Mouse (Mus musculus) kidney, embryonic 15.5 days (tissue): ENCODE measurements around the gene Atp6ap1. TPM values are rescaled to one million over a fixed set of nuclear protein-coding genes. Genes with fewer than 3 reads are reported as not detected.
A peak's percentile ranks its signal among the peaks of the same experiment; 100 is the strongest.

ENCODE experiments used
- ATAC-seq: fragments of 200-750 bp; cut with Nextera tagmentation; replicated peaks from 2 replicates; pipeline ENCODE4 v1.8.0; 2017; ENCODE audit warnings: moderate TSS enrichment; ENCODE audit not compliant: low FRiP score
- H3K27ac ChIP-seq: fragments of 300-500 bp; sonication (generic); 2 replicates; pipeline ENCODE4 v1.5.1; 2015; ENCODE audit warnings: mild to moderate bottlenecking, inconsistent platforms
- H3K27me3 ChIP-seq: fragments of 300-500 bp; sonication (generic); 2 replicates; pipeline ENCODE4 v1.6.1; 2015; ENCODE audit warnings: inconsistent platforms
- H3K36me3 ChIP-seq: fragments of 300-500 bp; sonication (generic); 2 replicates; pipeline ENCODE4 v1.6.1; 2015; ENCODE audit warnings: inconsistent platforms
- H3K4me1 ChIP-seq: fragments of 300-500 bp; sonication (generic); 2 replicates; pipeline ENCODE4 v1.6.1; 2015; ENCODE audit warnings: inconsistent platforms
- H3K4me2 ChIP-seq: fragments of 300-500 bp; sonication (generic); 2 replicates; pipeline ENCODE4 v1.6.1; 2015; ENCODE audit warnings: moderate library complexity, mild to moderate bottlenecking, inconsistent platforms
- H3K4me3 ChIP-seq: fragments of 300-500 bp; sonication (generic); replicated peaks from 2 replicates; pipeline ENCODE4 v1.5.1; 2015; ENCODE audit warnings: mild to moderate bottlenecking, inconsistent platforms
- H3K9ac ChIP-seq: fragments of 300-500 bp; sonication (generic); 2 replicates; pipeline ENCODE4 v1.6.1; 2015; ENCODE audit warnings: mild to moderate bottlenecking, inconsistent platforms
- H3K9me3 ChIP-seq: fragments of 300-500 bp; sonication (generic); replicated peaks from 2 replicates; pipeline ENCODE4 v1.6.1; 2016; ENCODE audit warnings: inconsistent platforms
- WGBS: fragments of 180-500 bp; shearing (Covaris S2); methylation state at CpG from one replicate; pipeline ENCODE4 v1.1.7; 2015; ENCODE audit warnings: mixed read lengths; 5-methylcytosine and 5-hydroxymethylcytosine counted together
- polyA plus RNA-seq: library from polyadenylated mRNA; unstranded; fragments of >200 nt; fragmentation: Nextera tagmentation; extraction: Ambion mirVana; gene quantifications from 2 replicates; pipeline ENCODE4 v1.2.1, GENCODE M21; 2015

Gene Atp6ap1
- 137 TPM in 2 replicates for polyA plus RNA-seq

- ATAC-seq = peak; percentile 99
- 21% methylated on average over 37 of the region's 37 CpGs for WGBS
These were observed at the start of gene Atp6ap1 for GRCm38 (mm10) chrX:74296538-74297448. Gene Atp6ap1 (plus strand): TSS chrX:74297097.

GRCm38 (mm10) chrX:74248651-74249050 is 48.2 kb upstream of the Atp6ap1 start:
- Histone ChIP-seq H3K4me1 (0 out of 2 replicates have a peak, but pooled peaks cover 11% of the 10 kb centered on the region), H3K27me3 (no peaks in the 10 kb centered on the region), H3K27ac (peak overlapping the region; percentile 71), H3K4me2 (peak overlapping the region; percentile 70), H3K9ac (no peak overlapping the region), H3K4me3 (peak overlapping the region; percentile 47), H3K36me3 (no peaks in the 10 kb centered on the region; the same call in 1 of the 2 replicates), H3K9me3 (no peaks in the 10 kb centered on the region)
- WGBS = 15% methylated on average over 3 of the region's 3 CpGs
- 0 out of 2 replicates have a peak, but pooled peaks have one; percentile 1 for ATAC-seq

More at GRCm38 (mm10) chrX:74296538-74297448, at the start of gene Atp6ap1:
- Histone ChIP-seq H3K4me1 (0 out of 2 replicates have a peak, but pooled peaks cover 2% of the 10 kb centered on the region), H3K4me3 (peak within 1 kb of the TSS; percentile 67), H3K27ac (peak within 1 kb of the TSS; percentile 66), H3K27me3 (no peaks in the 10 kb centered on the region), H3K9me3 (no peaks in the 10 kb centered on the region), H3K9ac (peak within 1 kb of the TSS; percentile 73), H3K36me3 (peaks cover 21% of the 10 kb centered on the region), H3K4me2 (peak within 1 kb of the TSS; percentile 59)

DNA sequence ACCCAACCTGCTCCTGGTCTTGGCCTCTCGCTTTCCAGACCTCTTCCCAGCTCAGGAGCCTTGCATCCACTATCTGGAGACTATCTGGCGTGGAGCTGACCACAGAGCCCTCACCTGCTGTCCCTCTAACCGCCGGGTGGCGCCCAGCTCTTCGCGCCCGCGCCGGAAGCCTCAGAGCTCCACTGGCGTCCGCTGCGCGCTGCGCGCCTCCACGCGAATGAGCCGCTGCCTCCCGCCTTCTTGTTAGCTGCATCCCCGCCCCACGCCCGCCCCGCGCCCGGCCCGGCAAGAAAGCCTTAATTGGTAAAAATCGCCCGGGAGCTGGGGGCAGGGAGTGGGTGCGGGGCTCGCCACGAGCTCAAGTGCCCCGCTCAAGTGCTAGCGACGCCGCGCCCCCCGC is 47.3 kb upstream of the Atp6ap1 start, which contains the start of gene Flna:
TSS of gene Flna (minus strand) at position 206 of the 400 bp plus-strand sequence.
- ATAC-seq = no peak
- Histone ChIP-seq H3K27me3 (no peaks in the 10 kb centered on the region), H3K9ac (peak within 1 kb of the TSS; percentile 48), H3K4me2 (peak within 1 kb of the TSS; percentile 70), H3K4me3 (peak within 1 kb of the TSS; percentile 47), H3K27ac (peak within 1 kb of the TSS; percentile 71), H3K9me3 (no peaks in the 10 kb centered on the region), H3K36me3 (no peaks in the 10 kb centered on the region), H3K4me1 (0 out of 2 replicates have a peak, but pooled peaks cover 7% of the 10 kb centered on the region)
- 15% methylated on average over 38 of the region's 38 CpGs for WGBS

DNA sequence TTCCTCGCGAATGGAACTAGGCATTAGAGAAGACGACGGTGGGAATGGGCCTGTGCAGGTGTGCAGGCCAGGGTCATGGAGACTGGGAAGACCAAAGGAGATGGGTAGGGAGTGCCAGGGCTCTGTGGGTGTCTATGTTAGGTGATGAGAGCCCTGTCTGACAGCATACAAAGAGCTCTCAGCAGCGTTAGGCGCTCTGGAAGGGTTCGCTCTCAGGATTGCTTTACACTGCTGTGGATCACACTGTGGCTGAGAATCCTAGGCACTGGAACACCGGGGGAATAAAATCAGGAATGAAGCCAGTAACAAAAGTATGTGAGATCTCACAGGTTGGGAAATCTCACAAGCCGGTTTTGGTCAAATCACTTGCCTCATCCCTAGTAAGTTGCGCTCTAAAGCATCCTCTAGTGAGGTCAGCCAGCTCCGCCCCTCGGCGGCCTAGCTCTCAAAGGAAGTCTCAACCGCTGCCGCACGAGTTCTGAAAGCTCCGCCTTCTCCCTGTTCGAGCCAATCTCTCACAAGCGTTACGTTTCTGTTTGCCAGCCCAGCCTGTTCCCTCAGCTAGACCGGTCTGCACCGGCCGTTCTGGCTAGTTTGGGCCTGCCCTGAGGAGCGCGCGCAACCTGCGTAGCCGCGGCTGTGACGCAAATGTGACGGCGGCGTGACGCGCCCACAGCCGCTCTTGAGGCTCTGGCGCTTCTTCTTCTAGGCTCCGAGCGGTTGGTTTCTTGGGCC is 42.6 kb upstream of the Atp6ap1 start, which contains the start of gene Emd:
TSS of gene Emd (plus strand) at position 535 of the 735 bp plus-strand sequence.
- H3K4me1 ChIP-seq = peaks cover 6% of the 10 kb centered on the region
- H3K36me3 ChIP-seq = peaks cover 27% of the 10 kb centered on the region
- no peaks in the 10 kb centered on the region for H3K27me3 ChIP-seq
- H3K9ac ChIP-seq = peak within 1 kb of the TSS; percentile 74
- ATAC-seq = peak; percentile 98
- H3K4me2 ChIP-seq = peak within 1 kb of the TSS; percentile 63
- no peaks in the 10 kb centered on the region for H3K9me3 ChIP-seq
- H3K27ac ChIP-seq = peak within 1 kb of the TSS; percentile 94
- H3K4me3 ChIP-seq = peak within 1 kb of the TSS; percentile 60
- WGBS = 28% methylated on average over 39 of the region's 39 CpGs

DNA sequence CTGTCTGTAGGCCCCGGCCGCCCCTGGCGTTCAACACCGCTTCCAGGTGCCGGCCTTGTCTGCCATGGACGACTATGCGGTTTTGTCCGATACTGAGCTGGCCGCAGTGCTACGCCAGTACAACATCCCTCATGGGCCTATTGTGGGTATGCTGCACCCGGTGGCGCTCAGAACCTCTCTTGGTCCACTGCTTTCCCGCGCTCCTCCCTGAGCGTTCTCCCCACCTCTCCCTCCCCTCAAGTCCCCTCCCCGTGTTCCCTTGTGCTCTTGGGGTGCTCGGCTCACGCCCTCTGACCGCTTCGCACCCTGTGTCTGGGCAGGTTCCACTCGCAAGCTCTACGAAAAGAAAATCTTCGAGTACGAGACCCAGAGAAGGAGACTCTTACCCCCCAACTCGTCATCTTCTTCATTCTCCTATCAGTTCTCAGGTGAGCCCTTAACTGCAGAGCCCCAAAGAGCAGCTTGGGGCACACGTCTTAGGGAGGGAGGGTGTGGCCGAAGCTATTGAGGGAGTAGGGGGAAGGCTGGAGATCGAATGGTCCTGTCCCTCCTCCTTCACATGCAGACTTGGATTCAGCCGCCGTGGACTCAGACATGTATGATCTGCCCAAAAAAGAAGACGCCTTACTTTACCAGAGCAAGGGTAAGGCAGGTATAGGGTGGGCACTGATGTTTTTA is 41.9 kb upstream of the Atp6ap1 start:
- Histone ChIP-seq H3K27ac (peak overlapping the region; percentile 94), H3K27me3 (no peaks in the 10 kb centered on the region), H3K9me3 (no peaks in the 10 kb centered on the region), H3K4me3 (peak overlapping the region; percentile 60), H3K9ac (peak overlapping the region; percentile 74), H3K36me3 (peaks cover 30% of the 10 kb centered on the region), H3K4me1 (peaks cover 5% of the 10 kb centered on the region), H3K4me2 (peak overlapping the region; percentile 63)
- 21% methylated on average over 31 of the region's 31 CpGs for WGBS
- peak; percentile 77 for ATAC-seq

DNA sequence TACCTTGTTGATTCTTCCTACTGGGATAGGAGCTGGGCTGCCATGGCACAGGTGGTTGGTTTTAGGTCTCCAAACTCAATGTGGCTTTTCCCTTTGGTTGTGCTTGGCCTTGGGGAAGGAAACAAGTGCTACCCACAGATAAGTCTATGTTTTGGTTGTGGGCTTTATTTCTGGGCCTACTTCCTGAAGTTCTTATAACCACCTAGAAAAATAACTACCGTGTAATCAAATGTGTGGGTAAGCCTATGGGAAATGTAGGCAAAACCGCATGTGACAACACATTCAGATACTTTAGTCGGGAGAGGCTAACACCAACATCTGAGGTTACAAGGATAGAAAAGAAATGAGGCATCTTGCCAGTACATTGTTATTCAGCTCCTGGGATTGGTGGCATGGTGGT is 39.2 kb upstream of the Atp6ap1 start:
- Histone ChIP-seq H3K4me2 (no peak overlapping the region), H3K9ac (no peak overlapping the region), H3K27me3 (no peaks in the 10 kb centered on the region), H3K36me3 (peaks cover 33% of the 10 kb centered on the region), H3K27ac (no peak overlapping the region), H3K9me3 (no peaks in the 10 kb centered on the region), H3K4me3 (no peak overlapping the region), H3K4me1 (peaks cover 5% of the 10 kb centered on the region)
- 94% methylated on average over 3 of the region's 3 CpGs for WGBS
- no peak for ATAC-seq

DNA sequence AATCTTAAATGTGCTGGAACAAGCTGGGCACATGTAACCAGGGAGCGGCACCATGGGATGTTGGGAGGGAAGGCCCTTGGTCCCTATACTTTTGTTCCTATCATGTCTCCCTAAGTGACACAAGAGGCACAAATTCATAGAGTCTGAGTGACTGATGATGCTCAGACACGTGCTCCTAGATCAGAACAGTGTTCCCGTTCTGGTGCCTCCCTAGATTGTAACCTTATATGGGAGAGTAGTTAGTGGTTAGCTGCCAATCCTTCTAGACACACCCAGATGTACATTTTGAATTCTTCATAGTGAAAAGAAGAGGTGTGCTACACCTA is 27.2 kb upstream of the Atp6ap1 start:
- no peaks in the 10 kb centered on the region for H3K27me3 ChIP-seq
- peak overlapping the region; percentile 56 for H3K4me2 ChIP-seq
- no peaks in the 10 kb centered on the region for H3K9me3 ChIP-seq
- H3K27ac ChIP-seq = peak overlapping the region; percentile 96
- WGBS = 27% methylated on average over 3 of the region's 3 CpGs
- 0 out of 2 replicates have a peak, but pooled peaks cover 4% of the 10 kb centered on the region for H3K4me1 ChIP-seq
- H3K4me3 ChIP-seq = peak overlapping the region; percentile 61
- H3K9ac ChIP-seq = peak overlapping the region; percentile 45; the same call in 1 of the 2 replicates
- 0 out of 2 replicates have a peak, but pooled peaks cover 14% of the 10 kb centered on the region for H3K36me3 ChIP-seq
- ATAC-seq = peak; percentile 44

DNA sequence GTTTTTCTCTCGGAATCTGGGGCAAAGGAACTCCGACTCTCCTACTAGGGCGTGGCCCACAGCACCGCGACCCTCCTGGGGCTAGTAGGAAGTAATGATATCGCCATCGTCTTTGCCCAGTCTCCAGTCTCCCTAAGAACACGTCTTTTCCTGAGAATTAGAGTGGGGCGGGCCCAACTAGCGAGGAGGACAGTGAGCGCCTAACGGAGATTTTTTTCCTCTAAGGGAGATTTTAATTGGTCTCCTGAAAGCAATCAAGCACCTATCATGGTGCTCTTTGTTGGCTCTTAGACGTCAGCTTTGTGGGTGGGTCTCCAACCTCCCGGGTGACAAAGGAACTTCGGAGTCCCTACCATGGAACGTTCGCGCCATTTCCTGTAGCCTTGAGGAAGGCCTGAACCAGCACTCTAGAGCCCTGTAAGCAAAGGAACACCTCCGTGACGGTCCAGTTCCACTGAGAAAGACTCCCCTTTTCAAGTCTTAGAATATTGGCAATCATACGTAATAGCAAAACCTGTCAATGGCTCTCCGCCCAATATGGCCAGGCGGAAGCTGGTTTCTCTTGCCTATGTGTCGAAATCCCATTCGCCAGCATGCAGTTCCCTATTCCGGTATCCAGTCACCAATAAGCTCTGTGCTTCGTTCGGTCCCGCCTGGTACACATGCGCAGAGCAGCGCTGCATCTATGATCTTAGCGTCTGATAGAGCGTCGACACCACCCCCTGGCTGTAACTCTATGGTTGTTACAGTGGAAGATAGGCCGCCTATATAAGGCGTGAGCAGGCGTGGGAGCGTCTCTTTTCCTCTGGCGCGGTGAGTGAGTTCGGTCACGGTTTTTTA is 26.6 kb upstream of the Atp6ap1 start, which contains the start of gene Rpl10:
TSS of gene Rpl10 (plus strand) at position 751 of the 840 bp plus-strand sequence.
- peak within 1 kb of the TSS; percentile 70 for H3K9ac ChIP-seq
- 0 out of 2 replicates have a peak, but pooled peaks cover 14% of the 10 kb centered on the region for H3K36me3 ChIP-seq
- H3K4me1 ChIP-seq = 0 out of 2 replicates have a peak, but pooled peaks cover 4% of the 10 kb centered on the region
- ATAC-seq = peak; percentile 95
- H3K27ac ChIP-seq = peak within 1 kb of the TSS; percentile 96
- peak within 1 kb of the TSS; percentile 56 for H3K4me2 ChIP-seq
- no peaks in the 10 kb centered on the region for H3K9me3 ChIP-seq
- H3K27me3 ChIP-seq = no peaks in the 10 kb centered on the region
- peak within 1 kb of the TSS; percentile 61 for H3K4me3 ChIP-seq
- 14% methylated on average over 42 of the region's 42 CpGs for WGBS

- WGBS = 19% methylated on average over 27 of the region's 27 CpGs
- no peaks in the 10 kb centered on the region for H3K9me3 ChIP-seq
- H3K9ac ChIP-seq = peak overlapping the region; percentile 70
- peak overlapping the region; percentile 56 for H3K4me2 ChIP-seq
- H3K27me3 ChIP-seq = no peaks in the 10 kb centered on the region
- ATAC-seq = no peak
- 0 out of 2 replicates have a peak, but pooled peaks cover 4% of the 10 kb centered on the region for H3K4me1 ChIP-seq
- peak overlapping the region; percentile 79 for H3K27ac ChIP-seq
- peak overlapping the region; percentile 61 for H3K4me3 ChIP-seq
- H3K36me3 ChIP-seq = 0 out of 2 replicates have a peak, but pooled peaks cover 14% of the 10 kb centered on the region
These were observed 25.9 kb upstream of the Atp6ap1 start for GRCm38 (mm10) chrX:74270902-74271551.
